Mouse (Mus musculus) intestine, embryonic 16.5 days (tissue): ENCODE results near the gene Rhox4e. TPM values are rescaled to one million over a fixed set of nuclear protein-coding genes. Genes with fewer than 3 reads are reported as not detected.

Experiments
- polyA plus RNA-seq: library from polyadenylated mRNA; unstranded; fragments of >200 nt; fragmentation: Nextera tagmentation; extraction: Ambion mirVana; gene quantifications from 2 replicates; pipeline ENCODE4 v1.2.1, GENCODE M21; 2015

The Rhox4e gene
- polyA plus RNA-seq, 1 experiment from 2014 or later, result not detected

Other genes with a start within 250 kb of the Rhox4e start
- gene Rhox3a2, start 177.4 kb upstream of the Rhox4e start, polyA plus RNA-seq, result not detected in 2 replicates
- not detected in 2 replicates for gene Rhox4a2, start 166.6 kb upstream of the Rhox4e start, polyA plus RNA-seq
- gene Rhox2b, start 145.3 kb upstream of the Rhox4e start, polyA plus RNA-seq, result not detected in 2 replicates
- not detected in 2 replicates for gene Rhox4b, start 124.9 kb upstream of the Rhox4e start, polyA plus RNA-seq
- not detected in 2 replicates for gene Rhox2c, start 103.7 kb upstream of the Rhox4e start, polyA plus RNA-seq
- not detected in 2 replicates for gene Rhox3c, start 98.8 kb upstream of the Rhox4e start, polyA plus RNA-seq
- gene Rhox4c, start 77.1 kb upstream of the Rhox4e start, polyA plus RNA-seq, result not detected in 2 replicates
- not detected in 2 replicates for gene Rhox2d, start 64.0 kb upstream of the Rhox4e start, polyA plus RNA-seq
- not detected in 2 replicates for gene Rhox4d, start 43.1 kb upstream of the Rhox4e start, polyA plus RNA-seq
- not detected in 2 replicates for gene Rhox2e, start 27.0 kb upstream of the Rhox4e start, polyA plus RNA-seq
- gene Rhox3e, start 15.4 kb upstream of the Rhox4e start, polyA plus RNA-seq, result not detected in 2 replicates
- gene Rhox2f, start 14.0 kb downstream of the Rhox4e start, polyA plus RNA-seq, result not detected in 2 replicates
- gene Rhox3f, start 23.6 kb downstream of the Rhox4e start, polyA plus RNA-seq, result not detected in 2 replicates
- gene Rhox4f, start 50.3 kb downstream of the Rhox4e start, polyA plus RNA-seq, result not detected in 2 replicates
- gene Rhox3g, start 71.2 kb downstream of the Rhox4e start, polyA plus RNA-seq, result not detected in 2 replicates
- gene Rhox2g, start 86.1 kb downstream of the Rhox4e start, polyA plus RNA-seq, result not detected in 2 replicates
- gene Rhox4g, start 93.9 kb downstream of the Rhox4e start, polyA plus RNA-seq, result not detected in 2 replicates
- not detected in 2 replicates for gene Rhox3h, start 111.4 kb downstream of the Rhox4e start, polyA plus RNA-seq
- gene Rhox2h, start 115.9 kb downstream of the Rhox4e start, polyA plus RNA-seq, result not detected in 2 replicates
- gene Rhox5, start 247.4 kb downstream of the Rhox4e start, polyA plus RNA-seq, result 2.2 and 3.3 TPM in 2 replicates